Mouse (Mus musculus) kidney, postnatal 36 days (tissue): Measurements from ENCODE around the gene Whrn.
A peak's percentile ranks its signal among the peaks of the same experiment; 100 is the strongest.

Source experiments
- DNase-seq, 2 experiments: peaks; one replicate each; pipeline ENCODE4 v3.0.0; 2021 to 2022; ENCODE audit warnings: mixed read lengths in 2 of 2

Gene Whrn

GRCm38 (mm10) chr4:63373404-63373803 lies 122.4 kb downstream of the Whrn start:
- no peak for DNase-seq

DNA sequence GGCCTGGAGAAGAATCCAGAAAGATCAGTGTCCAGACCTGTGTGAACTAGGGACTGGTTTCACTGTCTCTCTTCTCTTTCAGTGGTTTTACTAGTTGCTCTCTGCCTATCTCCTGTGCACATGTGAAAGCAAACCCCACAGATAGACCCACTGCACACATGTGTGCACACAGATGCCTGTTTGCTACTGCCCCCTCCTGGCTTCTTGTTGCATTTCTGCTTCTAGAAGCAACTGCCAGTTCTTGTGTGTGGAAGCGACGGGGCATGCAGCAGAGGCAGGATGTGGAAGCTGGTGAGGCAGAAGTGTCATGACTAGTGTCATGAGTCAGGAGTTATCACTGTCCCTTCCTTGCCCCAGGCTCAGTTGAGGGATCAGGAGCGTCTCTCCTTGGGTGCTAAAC lies 123.9 kb downstream of the Whrn start:
- peak; percentile 20 to 64 for DNase-seq

GRCm38 (mm10) chr4:63370897-63371296 lies 124.9 kb downstream of the Whrn start:
- no peak for DNase-seq

- DNase-seq, result peak; percentile 83 to 94
Observed at GRCm38 (mm10) chr4:63368577-63368976, 127.2 kb downstream of the Whrn start.
